In genomic region chr2:166667790-166668695, GRCm38 (mm10) we compare ENCODE assay signal across 11 mouse cellular contexts. TPM values are rescaled to one million over a fixed set of nuclear protein-coding genes. Genes with fewer than 3 reads are reported as not detected.
DNase-seq lines count a peak whose midpoint lies in the region; ATAC-seq and TF ChIP-seq lines count a peak whose summit lies in the region.
"Had no signal": no experiment of that assay in that cellular context is flagged by ENCODE, and none has a peak within 500 bp of the region (broad histone marks: within the 10 kb centered on the region; RNA-seq: fewer than 3 reads in every experiment).

No protein-coding gene starts in this region.

- no peak for TF ChIP-seq POLR2A in olfactory bulb, adult 2 months (IDR thresholded peaks at IDR 0.05; ENCODE audit: insufficient read depth, low read depth, low read length)

- no peaks in the 10 kb centered on the region for H3K36me3 ChIP-seq in hindbrain, embryonic 14.5 days (replicated peaks; ENCODE audit: control insufficient read depth, insufficient read depth)
- H3K36me3 ChIP-seq: intestine, embryonic 15.5 days had no signal

- no peaks in the 10 kb centered on the region for H3K9me3 ChIP-seq in hindbrain, embryonic 14.5 days (ENCODE audit: control insufficient read depth, low read length)
- H3K9me3 ChIP-seq: intestine, embryonic 15.5 days had no signal

- TF ChIP-seq CTCF in olfactory bulb, adult 2 months (IDR thresholded peaks at IDR 0.05; ENCODE audit: insufficient read depth, low read depth, low read length) = no peak

- peaks cover 54% of the 10 kb centered on the region for H3K4me1 ChIP-seq in hindbrain, embryonic 14.5 days (replicated peaks; ENCODE audit: control insufficient read depth, insufficient read depth, low read length)
- H3K4me1 ChIP-seq in olfactory bulb, adult 2 months (ENCODE audit: control insufficient read depth, insufficient read depth, low read length) = peaks cover 51% of the 10 kb centered on the region

- no peak overlapping the region for H3K4me2 ChIP-seq in hindbrain, embryonic 14.5 days (replicated peaks)
- H3K4me2 ChIP-seq: intestine, embryonic 15.5 days had no signal

- intact Hi-C loops in gastrocnemius, postnatal 14 days (cut with DNase I; ENCODE audit: low total_unique reads) = no loop called here

- H3K4me3 ChIP-seq in hindbrain, embryonic 14.5 days (replicated peaks; ENCODE audit: low read length) = no peak overlapping the region
- H3K4me3 ChIP-seq in olfactory bulb, adult 2 months (ENCODE audit: insufficient read depth, low read depth, low read length) = no peak overlapping the region
- H3K4me3 ChIP-seq: intestine, embryonic 15.5 days had no signal

- peak; percentile 18 for DNase-seq in gastrocnemius, adult 18-20 months (ENCODE audit: low spot score)
- DNase-seq in gastrocnemius, postnatal 14 days = no peak
- DNase-seq in right cerebral cortex, adult 18-20 months = peak; percentile 79
- no peak for DNase-seq in right cerebral cortex, postnatal 10 days (ENCODE audit: low spot score in 2 of 2)
- DNase-seq in hindbrain, embryonic 14.5 days (ENCODE audit: low spot score) = no peak
- DNase-seq in embryo, embryonic 10 days (ENCODE audit: low spot score) = no peak
- no peak for DNase-seq in T-cell, adult 2 months (ENCODE audit: low spot score)
- DNase-seq: right cerebral cortex, postnatal 14 days had no signal

- no peaks in the 10 kb centered on the region for H3K27me3 ChIP-seq in hindbrain, embryonic 14.5 days (ENCODE audit: control insufficient read depth, insufficient read depth, low read length)
- H3K27me3 ChIP-seq: intestine, embryonic 15.5 days had no signal

- no peak for ATAC-seq in hindbrain, embryonic 14.5 days (ENCODE audit: low FRiP score)
- ATAC-seq: intestine, embryonic 15.5 days had no signal

- WGBS in hindbrain, embryonic 14.5 days = 30% methylated on average over 22 of the region's 22 CpGs
- 43% methylated on average over 22 of the region's 22 CpGs for WGBS in olfactory bulb, adult 2 months

- H3K27ac ChIP-seq in hindbrain, embryonic 14.5 days = peak overlapping the region; percentile 52
- H3K27ac ChIP-seq in olfactory bulb, adult 2 months (ENCODE audit: insufficient read depth, low read depth, low read length) = peak overlapping the region; percentile 10; the same call in 1 of the 2 replicates
- H3K27ac ChIP-seq: intestine, embryonic 15.5 days; macrophage had no signal

- H3K9ac ChIP-seq in hindbrain, embryonic 14.5 days = no peak overlapping the region
- H3K9ac ChIP-seq: intestine, embryonic 15.5 days had no signal

RNA-seq across cellular contexts. Expression of gene Prex1, which starts 45.6 kb away (rescaled TPM):
- total RNA-seq in gastrocnemius, adult 18-20 months (2021) = 1 to 10 TPM; 3.4 to 5.1 TPM
- total RNA-seq in gastrocnemius, postnatal 14 days (2021) = 10 to 100 TPM in 1 of 2 experiments, 1 to 10 TPM in 1; 7.4 to 11.5 TPM
- polyA plus RNA-seq in hindbrain, embryonic 14.5 days (2014; fragmentation: Nextera tagmentation; extraction: Ambion mirVana) = 27.3 and 28.8 TPM in 2 replicates
- not detected in 2 replicates for polyA plus RNA-seq in olfactory bulb, adult 2 months (2012; ENCODE audit: insufficient read depth, insufficient read length, low replicate concordance, missing spikeins)

Comparison
In these comparisons a context has a peak if more than half of its experiments do, and no peak if none do; other contexts are left out.
1. DNase-seq: peak in gastrocnemius, adult 18-20 months (single experiment) and right cerebral cortex, adult 18-20 months (single experiment); none in gastrocnemius, postnatal 14 days (single experiment), right cerebral cortex, postnatal 10 days (0 of 2), hindbrain, embryonic 14.5 days (single experiment), embryo, embryonic 10 days (single experiment) and T-cell, adult 2 months (single experiment).